Mouse (Mus musculus) liver, embryonic 12.5 days (tissue): ENCODE data around the gene Cacng3. TPM values are rescaled to one million over a fixed set of nuclear protein-coding genes. Genes with fewer than 3 reads are reported as not detected.

Experiments
- ATAC-seq: fragments of 200-750 bp; cut with Nextera tagmentation; 2 replicates; pipeline ENCODE4 v1.8.0; 2017; ENCODE audit warnings: moderate number of reproducible peaks, mild to moderate bottlenecking, moderate library complexity
- H3K27ac ChIP-seq: fragments of 300-500 bp; sonication (generic); 2 replicates; pipeline ENCODE4 v1.5.1; 2016; ENCODE audit warnings: mild to moderate bottlenecking
- H3K27me3 ChIP-seq: fragments of 300-500 bp; sonication (generic); replicated peaks from 2 replicates; pipeline ENCODE4 v1.6.1; 2016; ENCODE audit warnings: mild to moderate bottlenecking, moderate library complexity
- H3K36me3 ChIP-seq: fragments of 300-500 bp; sonication (generic); 2 replicates; pipeline ENCODE4 v1.6.1; 2016; ENCODE audit warnings: mild to moderate bottlenecking, moderate library complexity
- H3K4me1 ChIP-seq: fragments of 300-500 bp; sonication (generic); 2 replicates; pipeline ENCODE4 v1.6.1; 2016
- H3K4me2 ChIP-seq: fragments of 300-500 bp; sonication (generic); 2 replicates; pipeline ENCODE4 v1.6.1; 2016; ENCODE audit warnings: mild to moderate bottlenecking, moderate library complexity
- H3K4me3 ChIP-seq: fragments of 300-500 bp; sonication (generic); 2 replicates; pipeline ENCODE4 v1.5.1; 2016; ENCODE audit warnings: mild to moderate bottlenecking, moderate library complexity
- H3K9ac ChIP-seq: fragments of 300-500 bp; sonication (generic); 2 replicates; pipeline ENCODE4 v1.6.1; 2016; ENCODE audit warnings: mild to moderate bottlenecking, moderate library complexity
- H3K9me3 ChIP-seq: fragments of 300-500 bp; sonication (generic); replicated peaks from 2 replicates; pipeline ENCODE4 v1.6.1; 2016; ENCODE audit warnings: mild to moderate bottlenecking, moderate library complexity
- WGBS: fragments of 180-500 bp; shearing (Covaris S2); methylation state at CpG from one replicate; pipeline ENCODE4 v1.1.7; 2016; ENCODE audit not compliant: insufficient replicate concordance; 5-methylcytosine and 5-hydroxymethylcytosine counted together
- polyA plus RNA-seq: library from polyadenylated mRNA; unstranded; fragments of >200 nt; fragmentation: Nextera tagmentation; extraction: Ambion mirVana; gene quantifications from 2 replicates; pipeline ENCODE4 v1.2.1, GENCODE M21; 2016

Gene Cacng3
- polyA plus RNA-seq = 0.12 TPM in 1 of 2 replicates, not detected in the other

- Histone ChIP-seq H3K36me3 (no peaks in the 10 kb centered on the region), H3K27me3 (peaks cover 12% of the 10 kb centered on the region), H3K27ac (no peak within 1 kb of the TSS), H3K9ac (no peak within 1 kb of the TSS), H3K4me3 (no peak within 1 kb of the TSS), H3K4me1 (0 out of 2 replicates have a peak, but pooled peaks cover 4% of the 10 kb centered on the region), H3K4me2 (no peak within 1 kb of the TSS; the same call in 1 of the 2 replicates), H3K9me3 (no peaks in the 10 kb centered on the region)
- 12% methylated on average over 13 of the region's 13 CpGs for WGBS
- no peak for ATAC-seq
Observed at GRCm38 (mm10) chr7:122670442-122670872, at the start of gene Cacng3. Gene Cacng3 (plus strand): TSS chr7:122670492.

- ATAC-seq = no peak
- 53% methylated on average over 9 of the region's 9 CpGs for WGBS
- H3K4me2 ChIP-seq = no peak overlapping the region
- no peak overlapping the region for H3K27ac ChIP-seq
- no peaks in the 10 kb centered on the region for H3K27me3 ChIP-seq
- no peaks in the 10 kb centered on the region for H3K4me1 ChIP-seq
- no peak overlapping the region for H3K9ac ChIP-seq
- H3K36me3 ChIP-seq = no peaks in the 10 kb centered on the region
- H3K4me3 ChIP-seq = no peak overlapping the region
- no peaks in the 10 kb centered on the region for H3K9me3 ChIP-seq
Observed at GRCm38 (mm10) chr7:122622125-122622774, 48.0 kb upstream of the Cacng3 start.

- no peaks in the 10 kb centered on the region for H3K27me3 ChIP-seq
- no peaks in the 10 kb centered on the region for H3K36me3 ChIP-seq
- no peaks in the 10 kb centered on the region for H3K4me1 ChIP-seq
- H3K9me3 ChIP-seq = no peaks in the 10 kb centered on the region
- H3K27ac ChIP-seq = no peak overlapping the region
- no peak overlapping the region for H3K9ac ChIP-seq
- H3K4me3 ChIP-seq = no peak overlapping the region
- 46% methylated on average over 1 of the region's 1 CpGs for WGBS
- no peak for ATAC-seq
- no peak overlapping the region for H3K4me2 ChIP-seq
Observed at GRCm38 (mm10) chr7:122623753-122624152, 46.5 kb upstream of the Cacng3 start.

GRCm38 (mm10) chr7:122628050-122628449 is 42.2 kb upstream of the Cacng3 start:
- H3K4me3 ChIP-seq = no peak overlapping the region
- no peaks in the 10 kb centered on the region for H3K36me3 ChIP-seq
- WGBS = 70% methylated on average over 5 of the region's 5 CpGs
- no peak for ATAC-seq
- H3K27me3 ChIP-seq = no peaks in the 10 kb centered on the region
- H3K9me3 ChIP-seq = no peaks in the 10 kb centered on the region
- no peak overlapping the region for H3K4me2 ChIP-seq
- no peak overlapping the region for H3K9ac ChIP-seq
- no peaks in the 10 kb centered on the region for H3K4me1 ChIP-seq
- no peak overlapping the region for H3K27ac ChIP-seq

- Histone ChIP-seq H3K27me3 (no peaks in the 10 kb centered on the region), H3K9me3 (no peaks in the 10 kb centered on the region), H3K4me2 (no peak overlapping the region), H3K36me3 (no peaks in the 10 kb centered on the region), H3K27ac (no peak overlapping the region), H3K4me3 (no peak overlapping the region), H3K4me1 (no peaks in the 10 kb centered on the region), H3K9ac (no peak overlapping the region)
- ATAC-seq = no peak
- WGBS = 62% methylated on average over 2 of the region's 2 CpGs
Observed at GRCm38 (mm10) chr7:122630386-122630785, 39.9 kb upstream of the Cacng3 start.

- no peak for ATAC-seq
- H3K9me3 ChIP-seq = no peaks in the 10 kb centered on the region
- H3K4me3 ChIP-seq = no peak overlapping the region
- no peak overlapping the region for H3K4me2 ChIP-seq
- no peaks in the 10 kb centered on the region for H3K27me3 ChIP-seq
- no peak overlapping the region for H3K27ac ChIP-seq
- 55% methylated on average over 3 of the region's 3 CpGs for WGBS
- H3K4me1 ChIP-seq = no peaks in the 10 kb centered on the region
- H3K36me3 ChIP-seq = no peaks in the 10 kb centered on the region
- no peak overlapping the region for H3K9ac ChIP-seq
Observed at GRCm38 (mm10) chr7:122631151-122631550, 39.1 kb upstream of the Cacng3 start.

- Histone ChIP-seq H3K9ac (no peak overlapping the region), H3K4me2 (no peak overlapping the region), H3K4me3 (no peak overlapping the region), H3K27me3 (no peaks in the 10 kb centered on the region), H3K4me1 (no peaks in the 10 kb centered on the region), H3K27ac (no peak overlapping the region), H3K36me3 (no peaks in the 10 kb centered on the region), H3K9me3 (no peaks in the 10 kb centered on the region)
- WGBS = 51% methylated on average over 5 of the region's 5 CpGs
- no peak for ATAC-seq
Observed at GRCm38 (mm10) chr7:122632946-122633345, 37.3 kb upstream of the Cacng3 start.

DNA sequence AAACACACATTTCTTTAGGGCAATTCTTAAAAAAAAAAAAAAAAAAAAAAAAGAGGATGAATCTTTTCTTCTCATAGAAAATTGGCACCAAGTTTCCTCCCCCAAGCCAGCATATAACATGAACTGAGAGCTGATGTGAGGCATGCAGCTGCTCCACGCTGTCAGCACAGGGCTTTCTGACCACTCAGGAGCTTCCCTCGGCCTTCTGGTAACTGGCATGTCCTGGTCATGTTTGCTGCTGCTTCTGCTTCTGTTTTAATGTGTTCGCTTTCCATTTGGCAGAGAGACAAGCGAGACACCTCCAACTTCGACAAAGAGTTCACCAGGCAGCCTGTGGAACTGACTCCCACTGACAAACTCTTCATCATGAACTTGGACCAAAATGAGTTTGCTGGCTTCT is 36.8 kb upstream of the Cacng3 start:
- no peak overlapping the region for H3K4me3 ChIP-seq
- no peak overlapping the region for H3K4me2 ChIP-seq
- no peak overlapping the region for H3K27ac ChIP-seq
- no peak overlapping the region for H3K9ac ChIP-seq
- no peaks in the 10 kb centered on the region for H3K27me3 ChIP-seq
- H3K36me3 ChIP-seq = no peaks in the 10 kb centered on the region
- WGBS = 70% methylated on average over 5 of the region's 5 CpGs
- H3K9me3 ChIP-seq = no peaks in the 10 kb centered on the region
- ATAC-seq = no peak
- H3K4me1 ChIP-seq = no peaks in the 10 kb centered on the region

DNA sequence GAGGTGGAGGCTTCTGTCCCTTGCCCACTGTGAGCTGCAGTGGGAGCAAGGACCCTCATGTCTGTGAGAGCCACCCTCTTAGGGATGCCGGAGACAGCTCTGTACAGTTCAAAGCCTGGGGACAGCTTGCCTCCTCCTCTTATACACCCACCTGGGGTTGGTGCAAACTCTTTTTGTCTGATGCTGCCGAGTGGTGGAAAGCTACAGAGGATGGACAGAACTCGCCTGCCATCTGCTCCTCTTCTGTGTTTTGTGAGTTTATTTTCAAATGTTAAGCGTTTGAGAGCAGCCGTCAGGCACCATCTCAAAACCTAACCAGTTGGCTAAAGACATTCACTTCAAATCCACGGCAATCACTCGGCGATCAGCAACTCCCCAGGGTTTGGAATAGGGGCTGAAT is 26.6 kb upstream of the Cacng3 start:
- Histone ChIP-seq H3K27me3 (no peaks in the 10 kb centered on the region), H3K9me3 (no peaks in the 10 kb centered on the region), H3K36me3 (no peaks in the 10 kb centered on the region), H3K4me2 (no peak overlapping the region), H3K4me1 (no peaks in the 10 kb centered on the region), H3K27ac (no peak overlapping the region), H3K4me3 (no peak overlapping the region), H3K9ac (no peak overlapping the region)
- ATAC-seq = no peak
- WGBS = 73% methylated on average over 8 of the region's 8 CpGs

DNA sequence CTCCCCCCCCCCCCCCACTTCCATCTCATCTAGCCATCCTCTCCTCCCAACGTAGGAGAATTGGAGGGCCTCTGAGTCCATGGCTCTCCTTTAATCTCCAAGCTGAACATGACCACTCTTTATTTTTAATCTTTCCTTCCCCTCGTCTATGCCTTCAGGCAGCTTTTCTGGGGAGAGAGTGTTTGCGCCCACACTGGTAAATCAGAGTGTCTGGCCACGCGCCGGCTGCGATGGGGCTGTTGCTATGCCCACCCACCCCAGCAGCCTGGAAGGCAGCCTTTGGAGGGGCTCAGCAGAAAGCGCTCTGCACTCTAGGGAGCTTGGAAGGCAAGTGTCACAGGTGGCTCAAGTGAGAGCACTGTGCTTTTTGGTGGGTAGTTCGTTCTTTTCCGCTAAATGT is 21.0 kb upstream of the Cacng3 start:
- Histone ChIP-seq H3K9ac (no peak overlapping the region), H3K27me3 (no peaks in the 10 kb centered on the region), H3K4me3 (no peak overlapping the region), H3K4me1 (no peaks in the 10 kb centered on the region), H3K27ac (no peak overlapping the region), H3K36me3 (no peaks in the 10 kb centered on the region), H3K9me3 (no peaks in the 10 kb centered on the region), H3K4me2 (no peak overlapping the region)
- no peak for ATAC-seq
- WGBS = 76% methylated on average over 10 of the region's 10 CpGs

GRCm38 (mm10) chr7:122652523-122652922 is 17.8 kb upstream of the Cacng3 start:
- Histone ChIP-seq H3K4me1 (no peaks in the 10 kb centered on the region), H3K9ac (no peak overlapping the region), H3K27me3 (no peaks in the 10 kb centered on the region), H3K9me3 (no peaks in the 10 kb centered on the region), H3K4me2 (no peak overlapping the region), H3K36me3 (no peaks in the 10 kb centered on the region), H3K27ac (no peak overlapping the region), H3K4me3 (no peak overlapping the region)
- 62% methylated on average over 3 of the region's 3 CpGs for WGBS
- no peak for ATAC-seq

DNA sequence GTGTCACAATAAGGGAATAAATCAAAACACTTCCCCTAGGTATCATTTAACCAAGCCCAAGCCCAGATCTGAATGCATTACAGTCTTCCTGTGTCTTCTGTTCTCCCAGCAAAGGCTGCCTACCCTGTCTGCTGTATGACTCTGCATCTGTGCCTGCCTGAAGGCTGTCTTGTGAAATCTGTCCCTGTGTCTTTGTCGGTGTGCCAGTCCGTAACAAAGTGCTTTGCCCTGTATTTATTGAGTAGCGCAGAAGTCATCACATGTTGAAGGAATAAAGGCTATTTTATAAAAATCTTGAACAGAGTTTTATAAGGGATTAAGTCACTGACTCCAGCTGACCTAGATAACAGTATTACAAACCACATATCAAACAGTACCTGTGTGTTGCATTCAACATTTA is 13.6 kb upstream of the Cacng3 start:
- Histone ChIP-seq H3K27ac (no peak overlapping the region), H3K9me3 (no peaks in the 10 kb centered on the region), H3K27me3 (no peaks in the 10 kb centered on the region), H3K4me1 (no peaks in the 10 kb centered on the region), H3K36me3 (no peaks in the 10 kb centered on the region), H3K4me2 (no peak overlapping the region), H3K4me3 (no peak overlapping the region), H3K9ac (no peak overlapping the region)
- no peak for ATAC-seq
- WGBS = 78% methylated on average over 3 of the region's 3 CpGs
